Mouse (Mus musculus): ENCODE measurements around the gene Cdca5. TPM values are rescaled to one million over a fixed set of nuclear protein-coding genes. Genes with fewer than 3 reads are reported as not detected.
A peak's percentile ranks its signal among the peaks of the same experiment; 100 is the strongest.
"Not testable (repeated sequence)": the region's sequence is repeated elsewhere in the genome, so short reads cannot be mapped to it uniquely, and the experiment has no call there.

Gene Cdca5
- 1 to 10 TPM; 7.0 to 7.1 TPM for total RNA-seq (2021)
- long read RNA-seq, experiment 1, transcript Cdca5-201 (6 exons, 2,024 nt), result major isoform, 10 of 10 reads
- long read RNA-seq, experiment 1, partial matches to known transcripts, result 0 of 10 reads
- long read RNA-seq, experiment 1, other reads (novel, unspliced or antisense), result 0 of 10 reads
- long read RNA-seq, experiment 2, transcript Cdca5-201 (6 exons, 2,024 nt), result major isoform, 8 of 9 reads
- long read RNA-seq, experiment 2, partial matches to known transcripts, result 1 of 9 reads
- long read RNA-seq, experiment 2, other reads (novel, unspliced or antisense), result 0 of 9 reads

DNA sequence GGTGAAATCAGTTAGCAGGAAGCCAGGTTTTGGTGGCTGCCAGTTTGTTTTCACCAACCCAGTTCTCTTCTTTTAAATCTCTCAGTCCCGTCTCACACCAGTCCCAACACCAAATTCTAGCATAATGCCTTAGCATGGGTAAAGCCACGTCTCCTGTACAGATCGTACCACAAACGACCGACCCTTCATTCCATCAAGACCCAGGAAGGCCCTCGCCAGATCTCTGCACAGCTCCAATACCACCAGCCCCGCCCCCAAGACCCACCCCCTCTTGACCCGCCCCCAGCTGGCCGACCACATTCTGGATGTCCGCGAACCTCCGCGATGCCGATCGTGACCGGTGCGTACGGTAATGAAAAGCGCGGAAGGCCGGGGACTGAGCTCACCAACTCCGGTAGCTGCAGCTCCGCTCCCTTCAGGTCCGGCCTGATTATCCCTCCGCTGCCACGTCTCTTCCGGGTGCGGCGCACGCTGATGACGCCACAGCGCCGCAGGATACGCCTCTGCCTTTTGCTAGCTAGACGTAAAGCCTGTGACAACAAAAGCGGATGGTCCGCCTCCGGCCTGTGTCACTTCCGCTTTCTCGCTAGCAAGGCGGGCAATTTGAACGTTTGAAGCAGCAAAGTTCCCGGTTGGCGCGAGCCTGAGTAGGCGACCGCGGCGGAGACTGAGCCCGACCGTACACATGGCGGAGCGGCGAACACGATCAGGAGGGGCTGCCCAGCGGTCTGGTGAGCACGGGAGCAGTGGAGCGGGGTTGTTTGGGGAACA lies at the start of gene Cdca5, which contains the start of gene Zfpl1:
Gene Cdca5, plus strand, starts transcription at position 506 of the 771 bp plus-strand sequence.
Gene Zfpl1, minus strand, starts transcription at position 479 of the 771 bp plus-strand sequence.
- DNase-seq, result peak; percentile 97

DNA sequence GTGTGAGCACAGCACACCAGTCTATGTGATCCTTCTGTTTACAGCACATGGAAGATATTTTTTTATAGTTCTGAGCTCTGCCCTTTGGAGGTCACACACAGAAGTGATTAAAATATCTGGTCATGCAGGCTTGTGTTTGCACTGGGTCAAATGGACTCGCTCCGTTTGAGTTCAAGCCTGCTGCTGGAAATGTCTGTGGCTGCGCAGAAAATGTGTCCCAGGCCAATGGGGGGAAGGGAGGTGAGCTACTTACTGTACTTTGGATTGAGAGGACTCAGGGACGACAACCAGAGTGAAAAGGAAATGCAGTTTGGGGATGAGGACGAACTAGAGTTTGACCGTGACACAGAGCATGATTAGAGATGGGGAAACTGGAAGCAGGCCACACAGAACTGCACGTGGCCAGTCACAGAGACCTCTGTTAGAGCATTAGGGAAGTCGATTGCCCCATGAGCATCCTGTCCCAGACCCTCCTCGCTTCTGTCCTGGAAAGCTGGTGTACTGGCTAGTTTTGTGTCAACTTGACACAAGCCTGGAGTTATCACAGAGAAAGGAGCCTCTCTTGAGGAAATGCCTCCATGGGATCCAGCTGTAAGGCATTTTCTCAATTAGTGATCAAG lies 48.7 kb upstream of the Cdca5 start:
- no peak for DNase-seq

DNA sequence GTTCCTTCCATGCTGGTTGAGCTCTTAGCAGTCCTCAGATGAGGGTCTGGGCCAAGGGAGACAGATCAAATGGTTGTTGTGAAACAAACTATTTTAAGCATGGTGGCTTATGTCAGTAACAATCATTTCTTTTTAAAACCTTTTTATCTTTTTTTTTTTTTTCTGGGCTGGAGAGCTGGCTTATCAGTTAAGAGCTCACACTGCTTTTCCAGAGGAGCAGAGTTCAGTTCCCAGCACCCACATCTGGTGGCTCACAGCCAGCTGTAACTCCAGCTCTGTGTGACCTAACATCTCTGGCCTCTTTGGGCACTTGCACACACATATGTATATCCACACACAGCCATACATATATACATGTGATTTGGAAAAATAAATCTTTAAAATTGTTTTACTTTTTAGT lies 47.1 kb upstream of the Cdca5 start:
- no peak for DNase-seq

DNA sequence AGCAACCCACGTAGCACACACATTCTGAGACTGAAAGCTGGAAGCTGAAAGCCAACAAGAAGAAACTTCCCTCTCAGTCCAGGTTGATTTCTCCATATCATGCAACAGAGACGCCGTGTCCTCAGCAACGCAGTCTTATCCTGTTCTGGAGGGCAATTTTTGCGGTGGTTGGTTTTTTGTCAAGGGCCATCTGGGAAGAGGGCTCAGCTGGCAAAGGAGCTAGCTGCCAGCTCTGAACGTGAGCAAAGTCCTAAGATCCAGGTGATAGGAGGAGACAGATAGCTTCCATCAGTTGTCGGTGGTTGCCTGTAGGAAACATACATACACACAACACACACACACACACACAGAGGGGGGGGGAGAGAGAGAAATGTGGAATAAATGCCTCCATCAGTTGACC lies 46.5 kb upstream of the Cdca5 start:
- no peak for DNase-seq

DNA sequence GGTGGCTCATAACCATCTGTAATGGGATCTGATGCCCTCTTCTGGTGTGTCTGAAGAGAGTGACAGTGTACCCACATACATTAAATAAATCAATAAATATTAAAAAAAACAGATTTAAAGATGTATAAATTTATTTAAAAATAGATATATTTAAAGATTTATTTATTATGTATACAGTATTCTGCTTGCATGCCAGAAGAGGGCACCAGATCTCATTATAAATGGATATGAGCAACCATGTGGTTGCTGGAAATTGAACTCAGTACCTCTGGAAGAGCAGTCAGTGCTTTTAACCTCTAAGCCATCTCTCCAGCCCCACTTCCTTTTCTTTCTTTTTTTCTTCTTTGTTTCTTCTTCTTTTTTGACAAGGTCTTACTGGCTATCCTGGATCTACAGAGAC lies 44.8 kb upstream of the Cdca5 start:
- no peak for DNase-seq

DNA sequence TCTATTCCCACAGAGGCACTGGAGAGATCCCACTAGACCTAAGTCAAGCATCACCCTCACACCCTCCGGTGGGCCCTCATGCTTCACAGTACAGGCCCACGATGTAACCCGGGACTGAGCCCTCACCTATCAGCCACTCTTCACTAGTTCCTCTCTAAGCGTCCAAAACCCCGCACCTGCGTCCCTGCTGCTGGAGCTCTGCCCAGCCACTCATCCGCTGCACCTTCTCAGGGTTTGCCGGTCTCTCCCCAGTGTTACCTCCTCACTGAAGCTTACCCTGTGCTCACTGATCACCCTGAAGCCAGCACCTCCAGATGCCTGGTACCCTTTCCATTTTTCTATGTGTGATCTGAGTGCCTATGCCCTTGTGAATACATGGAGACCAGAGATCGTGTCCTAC lies 42.5 kb upstream of the Cdca5 start:
- DNase-seq, result no peak

DNA sequence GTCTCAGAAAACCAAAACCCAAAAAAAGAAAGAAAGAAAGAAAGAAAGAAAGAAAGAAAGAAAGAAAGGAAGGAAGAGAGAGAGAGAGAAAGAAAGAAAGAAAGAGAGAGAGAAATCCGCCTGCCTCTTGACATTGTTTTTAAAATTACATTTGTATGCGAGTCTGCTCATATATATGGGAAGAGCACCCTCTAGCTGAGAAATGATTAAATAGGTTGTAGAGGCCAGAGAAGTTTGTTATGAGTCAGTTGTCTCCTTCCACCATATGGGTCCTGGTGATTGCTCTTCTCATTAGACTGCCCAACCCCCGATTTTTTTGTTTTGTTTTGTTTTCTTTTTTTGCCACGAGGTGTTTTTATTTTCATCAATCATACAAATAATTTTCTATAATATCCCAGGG lies 40.7 kb upstream of the Cdca5 start:
- not testable (repeated sequence) for DNase-seq

DNA sequence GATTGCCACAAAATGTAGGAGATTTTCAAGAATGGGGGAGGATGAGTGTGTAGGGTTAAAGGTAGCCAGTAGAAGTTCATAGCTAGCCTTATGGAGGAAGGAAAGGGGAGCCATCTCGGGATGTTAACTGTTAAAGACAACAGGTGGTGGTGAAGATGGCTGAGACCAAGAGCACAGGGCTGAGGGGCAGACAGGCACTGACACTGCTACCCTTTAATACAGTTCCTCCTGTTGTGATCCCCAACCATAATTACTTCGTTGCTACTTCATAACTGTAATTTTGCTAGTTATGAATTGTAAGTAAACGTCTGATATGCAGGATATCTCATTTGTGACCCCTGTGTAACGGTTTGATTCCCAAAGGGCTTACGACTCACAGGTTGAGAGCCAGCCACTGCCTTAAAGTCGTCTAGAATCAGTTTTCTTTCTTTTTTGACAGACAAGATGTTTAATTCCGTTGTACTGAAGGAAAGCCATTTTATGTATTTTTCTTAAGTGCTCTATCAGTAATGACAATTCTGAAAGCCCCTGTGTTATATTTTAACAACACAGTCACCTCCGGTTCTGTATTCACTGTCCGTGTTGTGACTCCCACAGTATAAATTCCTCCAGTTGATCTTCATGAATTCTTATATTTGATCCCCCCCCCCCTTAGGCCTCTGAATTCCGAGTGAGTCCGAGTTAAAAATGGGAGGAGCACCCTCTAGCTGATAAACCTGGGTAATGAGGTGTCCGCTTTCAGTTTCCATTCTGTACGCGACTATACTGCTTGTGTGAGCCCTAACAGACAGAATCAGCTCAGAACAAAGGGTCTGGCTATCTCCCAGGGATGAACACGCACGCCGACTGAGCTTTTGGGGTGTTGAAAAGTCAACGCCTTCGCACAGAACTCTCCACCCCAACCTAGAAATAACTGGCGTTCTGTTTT lies 39.2 kb upstream of the Cdca5 start:
- DNase-seq, result no peak

DNA sequence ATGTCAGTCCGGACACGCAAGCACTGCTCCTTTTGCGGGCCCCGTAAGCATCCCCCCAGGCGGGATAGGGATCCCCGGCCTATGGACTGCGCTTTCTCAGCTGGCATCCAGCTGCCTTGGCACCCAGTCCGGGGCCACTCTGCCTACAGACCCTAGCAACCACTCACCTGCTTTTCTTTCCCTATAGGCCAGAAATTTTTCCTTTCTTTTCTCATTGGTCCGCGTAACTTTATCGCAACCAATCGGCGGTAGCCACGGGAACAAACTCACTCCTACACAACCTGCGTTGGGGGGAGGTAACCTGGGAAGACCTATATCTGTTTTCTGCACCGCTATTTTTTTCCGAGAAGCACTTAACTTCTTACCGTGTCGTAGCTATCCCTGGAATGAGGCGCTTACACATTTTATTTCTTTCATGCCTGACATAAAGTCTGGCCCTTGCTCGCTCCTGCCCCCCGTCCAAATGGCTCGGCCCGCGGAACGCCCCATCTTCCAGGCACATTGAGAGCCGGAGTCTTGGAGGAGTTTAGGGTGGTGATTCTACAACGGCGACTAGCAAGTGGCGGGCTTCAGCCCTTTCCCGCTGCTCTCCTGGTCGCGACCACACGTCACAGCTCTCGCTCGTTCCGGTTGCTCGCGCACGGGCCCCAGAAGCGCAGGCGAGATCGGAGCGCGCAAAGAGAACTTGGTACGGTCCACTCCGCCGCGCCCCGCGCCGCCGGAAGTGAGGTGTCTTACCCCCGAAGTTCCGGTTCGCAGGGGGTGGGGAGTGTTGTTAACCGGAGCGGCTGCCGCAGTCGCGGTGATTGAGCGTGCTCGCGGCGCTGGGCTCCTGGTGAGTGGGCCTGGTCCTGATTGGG lies 38.3 kb upstream of the Cdca5 start, which contains the start of gene Syvn1:
Gene Syvn1, plus strand, starts transcription at position 283 of the 860 bp plus-strand sequence.
- DNase-seq, result peak; percentile 93

DNA sequence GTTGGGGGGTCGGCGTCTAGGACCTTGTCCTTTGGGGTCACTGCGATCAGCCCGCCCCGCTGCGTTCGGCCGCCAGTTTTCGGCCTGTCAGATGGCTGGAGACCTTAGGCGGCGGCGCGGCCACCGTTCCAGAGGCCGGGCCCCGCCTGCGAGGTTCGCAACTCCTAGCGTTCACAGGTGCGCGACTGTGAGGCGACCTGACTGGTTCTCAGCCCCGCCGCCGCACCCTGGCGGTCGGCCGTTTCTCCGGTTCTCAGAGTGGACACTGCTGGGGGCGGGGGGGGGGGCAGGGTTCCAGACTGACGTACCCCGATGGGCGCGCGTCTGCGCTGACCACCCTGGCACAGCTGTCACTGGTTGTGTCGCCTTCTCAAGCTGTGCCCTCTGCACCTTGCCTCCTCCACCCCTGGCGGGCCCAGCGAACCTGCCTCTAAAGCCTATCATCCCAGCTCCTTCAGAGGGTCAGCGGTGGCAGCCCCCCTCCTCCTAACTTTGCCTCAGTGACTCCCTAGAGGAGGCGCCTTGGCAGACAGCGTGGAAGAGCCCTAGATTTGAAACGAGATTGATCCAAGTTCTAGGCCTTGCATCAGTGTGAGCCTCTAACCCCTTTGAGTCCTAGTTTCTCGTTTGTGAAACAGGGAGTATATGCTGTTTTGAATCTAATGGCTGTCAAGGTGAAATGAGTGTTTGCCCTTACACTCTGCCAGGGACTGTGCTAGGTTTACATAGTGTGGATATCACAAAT lies 37.5 kb upstream of the Cdca5 start:
- DNase-seq, result no peak

DNA sequence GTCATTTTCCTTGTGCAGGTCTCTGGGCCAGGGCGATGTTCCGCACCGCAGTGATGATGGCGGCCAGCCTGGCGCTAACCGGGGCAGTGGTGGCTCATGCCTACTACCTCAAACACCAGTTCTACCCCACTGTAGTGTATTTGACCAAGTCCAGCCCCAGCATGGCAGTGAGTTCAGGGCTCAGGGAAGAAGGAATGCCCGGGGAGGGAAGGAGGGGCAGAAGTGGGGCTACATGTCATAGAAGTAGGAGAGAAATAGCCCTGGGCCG lies 37.0 kb upstream of the Cdca5 start:
- no peak for DNase-seq

DNA sequence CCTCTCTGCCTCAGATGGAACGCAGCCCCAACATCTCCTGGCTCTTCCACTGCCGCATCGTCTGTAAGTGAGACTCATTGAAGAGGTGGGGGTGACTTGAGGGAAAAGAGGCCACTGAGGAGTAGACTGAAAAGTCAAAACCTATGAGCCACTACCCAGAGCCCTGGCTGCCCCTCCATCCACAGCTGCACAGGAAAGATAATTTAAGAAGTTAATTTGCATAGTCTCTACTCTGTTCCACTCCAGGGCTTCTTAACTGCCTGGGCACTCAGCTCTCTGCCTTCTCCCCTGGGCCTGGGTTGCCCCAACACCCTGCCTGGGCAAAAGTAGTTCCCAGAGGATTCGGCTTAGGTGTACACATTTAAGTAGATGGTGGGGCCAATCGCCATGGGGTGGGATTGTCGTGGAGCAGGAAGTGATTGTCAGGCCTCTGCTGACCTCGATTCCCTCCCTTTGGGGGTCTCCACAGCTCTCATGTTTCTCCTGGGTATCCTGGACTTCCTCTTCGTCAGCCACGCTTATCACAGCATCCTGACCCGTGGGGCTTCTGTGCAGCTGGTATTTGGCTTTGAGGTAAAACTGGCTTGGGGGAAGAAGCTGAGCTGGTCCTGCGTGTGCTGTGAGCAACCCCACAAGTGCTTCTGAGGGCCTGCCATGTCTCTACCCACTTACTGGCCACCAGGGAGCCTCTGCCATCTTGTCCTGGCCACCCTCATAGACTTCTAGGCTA lies 35.9 kb upstream of the Cdca5 start:
- no peak for DNase-seq

DNA sequence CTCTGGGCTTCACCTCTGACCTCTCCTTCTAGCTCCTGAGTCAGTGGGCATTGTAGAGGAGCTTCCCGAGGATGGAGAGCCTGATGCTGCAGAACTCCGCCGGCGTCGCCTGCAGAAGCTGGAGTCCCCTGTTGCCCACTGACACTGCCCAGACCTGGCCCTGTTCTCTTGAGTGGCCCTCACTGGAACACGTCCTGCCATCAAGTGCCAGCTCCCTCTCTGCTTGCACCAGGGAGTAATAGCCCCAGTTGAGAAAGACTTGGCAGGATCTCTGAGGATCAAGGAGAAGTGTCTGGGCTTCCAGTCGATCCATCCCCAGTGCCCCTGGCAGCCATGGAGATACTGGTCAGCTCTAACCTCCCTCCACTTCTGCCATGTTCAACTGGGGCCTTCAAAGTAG lies 32.3 kb upstream of the Cdca5 start:
- peak; percentile 58 for DNase-seq

DNA sequence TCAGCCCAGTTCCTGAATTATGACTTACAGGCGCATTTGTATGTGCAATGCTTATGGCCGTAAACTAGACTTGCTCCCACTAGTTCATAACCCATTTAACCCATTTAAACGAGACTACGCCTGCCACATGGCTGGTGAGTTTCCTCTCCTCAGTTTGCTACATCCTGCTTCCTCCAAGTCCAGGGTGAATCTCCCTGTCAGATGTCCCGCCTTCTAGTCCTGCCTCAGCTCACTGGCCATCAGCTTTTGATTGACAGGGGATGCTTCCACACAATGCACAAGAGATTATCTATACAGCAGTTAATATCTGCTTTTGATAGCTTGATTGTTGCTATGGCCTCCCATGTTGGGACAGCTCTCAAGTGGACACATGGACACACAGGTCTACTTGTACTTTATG lies 30.5 kb upstream of the Cdca5 start:
- DNase-seq, result no peak

DNA sequence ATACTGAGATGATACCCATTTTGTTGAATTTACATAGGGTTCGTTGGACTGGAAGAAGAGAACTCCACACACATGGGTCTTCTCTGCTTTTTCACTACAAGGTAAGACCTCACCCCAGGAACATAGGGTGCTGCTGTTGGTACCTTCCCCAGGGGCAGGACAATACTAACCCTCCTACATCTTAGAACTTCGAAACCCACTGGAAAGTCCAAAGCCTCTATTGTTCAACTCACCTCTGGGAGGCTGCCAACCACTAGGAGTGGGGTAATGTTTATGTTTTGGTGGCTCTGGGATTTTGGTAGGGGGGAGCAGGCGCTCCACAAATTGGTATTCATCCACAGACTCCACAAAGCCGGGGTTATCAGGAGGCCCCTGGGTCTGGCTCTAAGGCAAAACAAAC lies 28.1 kb upstream of the Cdca5 start:
- no peak for DNase-seq

DNA sequence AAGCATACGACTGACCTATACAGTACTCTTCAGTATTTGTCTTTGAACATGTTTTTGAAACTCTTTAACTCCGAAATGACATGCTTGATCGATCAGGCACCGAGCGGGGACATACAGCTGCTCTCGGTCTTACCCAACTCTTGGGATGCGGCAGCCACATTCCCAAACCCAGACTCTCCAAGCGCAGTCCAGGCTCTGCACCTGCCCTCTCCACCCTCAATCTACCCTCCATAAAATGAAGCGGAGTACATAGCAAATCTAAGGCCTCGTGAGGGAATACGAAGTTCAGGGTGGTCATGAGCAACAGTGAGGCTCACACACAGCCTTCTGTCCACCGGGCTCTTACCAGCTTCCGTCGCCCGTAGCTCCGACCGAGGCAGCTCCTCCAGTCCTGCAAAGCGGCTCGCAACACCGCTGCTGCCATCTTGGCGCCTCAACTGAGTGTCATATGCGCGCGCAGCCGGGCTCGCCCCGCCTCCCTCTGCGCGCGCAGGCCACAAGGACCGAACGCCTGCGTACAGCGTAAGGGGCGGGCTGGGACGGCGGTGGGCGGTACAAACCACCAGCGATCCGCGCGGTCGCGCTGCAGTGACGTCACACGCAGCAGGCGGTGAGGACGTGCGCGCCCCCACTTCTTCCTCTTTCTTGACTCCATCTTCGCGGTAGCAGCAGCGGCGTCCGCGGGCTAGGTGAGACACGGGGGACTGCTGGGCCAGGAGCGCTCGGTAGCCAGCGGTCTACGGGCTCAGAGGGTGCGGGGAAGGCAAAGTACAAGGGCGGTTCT lies 27.3 kb upstream of the Cdca5 start, which contains the start of the genes Mrpl49 and Fau:
Gene Mrpl49, minus strand, starts transcription at position 473 of the 784 bp plus-strand sequence.
Gene Fau, plus strand, starts transcription at position 532 of the 784 bp plus-strand sequence.
- DNase-seq, result peak; percentile 99

DNA sequence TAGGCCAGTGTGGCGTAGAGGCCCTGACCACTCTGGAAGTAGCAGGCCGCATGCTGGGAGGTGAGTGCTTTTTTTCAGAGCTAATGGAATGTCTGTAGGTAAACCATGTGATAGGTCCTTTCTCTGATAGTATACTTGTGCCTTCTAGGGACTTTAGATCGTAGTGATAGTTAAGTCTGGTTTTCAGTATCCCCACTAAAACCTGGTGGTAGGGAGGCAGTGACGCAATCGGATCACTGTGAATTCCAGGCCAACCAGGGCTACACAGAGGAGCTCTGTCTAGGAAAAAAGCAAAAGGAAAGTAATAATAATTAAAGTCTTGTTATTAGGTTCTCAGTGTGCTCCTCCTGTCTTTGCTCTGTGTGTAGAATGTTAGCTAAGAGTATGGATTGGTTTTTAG lies 26.3 kb upstream of the Cdca5 start:
- no peak for DNase-seq

DNA sequence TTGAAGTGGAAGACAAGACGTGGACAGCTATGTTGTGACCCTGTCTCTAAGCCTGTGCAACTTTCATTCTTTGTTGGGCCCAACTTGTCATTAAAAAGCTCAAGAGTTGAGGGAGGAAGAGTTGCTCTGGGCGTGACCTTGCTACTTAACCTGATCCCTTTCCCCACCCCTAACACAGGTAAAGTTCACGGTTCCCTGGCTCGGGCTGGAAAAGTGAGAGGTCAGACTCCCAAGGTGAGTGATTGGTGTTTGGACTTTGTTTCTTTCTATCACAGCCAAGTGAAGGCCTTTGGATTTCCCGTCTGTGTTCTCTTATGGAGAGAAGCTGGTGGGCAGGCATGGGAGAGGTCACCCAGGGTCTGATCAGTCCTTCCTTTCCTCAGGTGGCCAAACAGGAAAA lies 25.8 kb upstream of the Cdca5 start:
- DNase-seq, result no peak

DNA sequence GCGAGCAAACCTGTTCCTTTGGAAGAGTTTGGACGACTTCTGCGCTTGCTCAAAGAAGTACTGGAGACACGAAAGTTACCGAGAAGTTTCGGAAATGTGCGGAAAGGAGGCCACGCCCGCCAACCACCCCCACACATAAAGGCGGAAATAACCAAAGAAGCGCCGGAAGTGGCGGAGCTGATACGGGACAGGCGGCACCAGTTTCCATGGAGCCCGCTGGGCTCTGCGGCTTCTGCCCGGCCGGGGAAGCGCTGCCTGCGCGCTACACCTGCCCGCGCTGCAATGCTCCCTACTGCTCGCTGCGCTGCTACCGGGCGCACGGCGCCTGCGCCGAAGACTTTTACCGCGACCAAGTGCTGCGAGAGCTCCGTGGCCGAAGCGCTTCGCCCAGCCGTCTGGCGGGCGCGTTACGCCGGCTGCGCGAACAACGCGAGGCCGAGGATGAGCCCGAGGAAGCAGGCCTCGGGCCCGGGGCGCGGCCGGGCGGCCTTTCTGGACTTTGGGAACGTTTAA lies 23.7 kb upstream of the Cdca5 start, which contains the start of gene Znhit2:
Gene Znhit2, plus strand, starts transcription at position 172 of the 513 bp plus-strand sequence.
- DNase-seq, result peak; percentile 95

Measured in adrenal gland, postnatal 10 days (tissue).